Mouse (Mus musculus) cerebral cortex, adult 2 months (tissue): ENCODE results near the gene Grhpr.

Experiments
- WGBS: fragments of 180-500 bp; shearing (Covaris S2); methylation state at CpG from one replicate; pipeline ENCODE4 v1.1.7; 2018; 5-methylcytosine and 5-hydroxymethylcytosine counted together

The Grhpr gene

GRCm38 (mm10) chr4:44981280-44981973 is at the start of gene Grhpr:
Gene Grhpr (plus strand): TSS chr4:44981395.
- WGBS: 1% methylated on average over 40 of the region's 40 CpGs

- WGBS: 78% methylated on average over 6 of the region's 6 CpGs
These were observed 49.5 kb upstream of the Grhpr start for GRCm38 (mm10) chr4:44931732-44932131.

GRCm38 (mm10) chr4:44938359-44939340 is 42.5 kb upstream of the Grhpr start:
- WGBS: 82% methylated on average over 8 of the region's 8 CpGs

GRCm38 (mm10) chr4:44939576-44940249 is 41.5 kb upstream of the Grhpr start:
- 83% methylated on average over 14 of the region's 14 CpGs for WGBS

GRCm38 (mm10) chr4:44940286-44940685 is 40.9 kb upstream of the Grhpr start:
- 87% methylated on average over 9 of the region's 9 CpGs for WGBS

GRCm38 (mm10) chr4:44942237-44942636 is 39.0 kb upstream of the Grhpr start:
- WGBS: 97% methylated on average over 1 of the region's 1 CpGs

GRCm38 (mm10) chr4:44943480-44943879 is 37.7 kb upstream of the Grhpr start:
- 87% methylated on average over 6 of the region's 6 CpGs for WGBS

GRCm38 (mm10) chr4:44944426-44945075 is 36.6 kb upstream of the Grhpr start:
- whole genome bisulfite sequencing: 79% methylated on average over 10 of the region's 10 CpGs

- WGBS: 99% methylated on average over 2 of the region's 2 CpGs
These were observed 35.1 kb upstream of the Grhpr start for GRCm38 (mm10) chr4:44946126-44946525.

GRCm38 (mm10) chr4:44947464-44947863 is 33.7 kb upstream of the Grhpr start:
- whole genome bisulfite sequencing: 93% methylated on average over 5 of the region's 5 CpGs

- whole genome bisulfite sequencing: 94% methylated on average over 1 of the region's 1 CpGs
These were observed 32.9 kb upstream of the Grhpr start for GRCm38 (mm10) chr4:44948314-44948713.

GRCm38 (mm10) chr4:44953041-44953440 is 28.2 kb upstream of the Grhpr start:
- 90% methylated on average over 9 of the region's 9 CpGs for whole genome bisulfite sequencing

- 88% methylated on average over 9 of the region's 9 CpGs for whole genome bisulfite sequencing
These were observed 22.4 kb upstream of the Grhpr start for GRCm38 (mm10) chr4:44958776-44959175.

GRCm38 (mm10) chr4:44959220-44959619 is 22.0 kb upstream of the Grhpr start:
- WGBS: 95% methylated on average over 13 of the region's 13 CpGs

GRCm38 (mm10) chr4:44963156-44963555 is 18.0 kb upstream of the Grhpr start:
- 81% methylated on average over 11 of the region's 11 CpGs for WGBS

GRCm38 (mm10) chr4:44965175-44965574 is 16.0 kb upstream of the Grhpr start:
- 94% methylated on average over 2 of the region's 2 CpGs for WGBS

- WGBS: 89% methylated on average over 3 of the region's 3 CpGs
These were observed 15.5 kb upstream of the Grhpr start for GRCm38 (mm10) chr4:44965736-44966135.

- WGBS: 92% methylated on average over 8 of the region's 8 CpGs
These were observed 13.8 kb upstream of the Grhpr start for GRCm38 (mm10) chr4:44967402-44967801.

GRCm38 (mm10) chr4:44970056-44970455 is 11.1 kb upstream of the Grhpr start:
- whole genome bisulfite sequencing: 94% methylated on average over 7 of the region's 7 CpGs

- WGBS: 33% methylated on average over 10 of the region's 10 CpGs
These were observed 10.5 kb upstream of the Grhpr start for GRCm38 (mm10) chr4:44970612-44971110.

GRCm38 (mm10) chr4:44973450-44973849 is 7.7 kb upstream of the Grhpr start:
- 10% methylated on average over 9 of the region's 9 CpGs for WGBS
